ENCODE assay signal across 15 mouse cellular contexts in genomic region chr1:64916884-64917507, GRCm38 (mm10). TPM values are rescaled to one million over a fixed set of nuclear protein-coding genes. Genes with fewer than 3 reads are reported as not detected.
DNase-seq lines count a peak whose midpoint lies in the region; ATAC-seq and TF ChIP-seq lines count a peak whose summit lies in the region.
"Had no signal": no experiment of that assay in that cellular context is flagged by ENCODE, and none has a peak within 500 bp of the region (broad histone marks: within the 10 kb centered on the region; RNA-seq: fewer than 3 reads in every experiment).

No protein-coding gene starts in this region.

- peaks cover 3% of the 10 kb centered on the region; the same call in 1 of the 2 replicates for H3K4me1 ChIP-seq in hindbrain, postnatal 0 days (ENCODE audit: insufficient read depth, low read length)
- peaks cover 6% of the 10 kb centered on the region for H3K4me1 ChIP-seq in hindbrain, embryonic 14.5 days (replicated peaks; ENCODE audit: control insufficient read depth, insufficient read depth, low read length)
- H3K4me1 ChIP-seq in forebrain, embryonic 14.5 days (ENCODE audit: control insufficient read depth, insufficient read depth, low read length), result peaks cover 12% of the 10 kb centered on the region
- H3K4me1 ChIP-seq in midbrain, embryonic 16.5 days (ENCODE audit: control insufficient read depth, insufficient read depth, low read length), result peaks cover 10% of the 10 kb centered on the region; the same call in 1 of the 2 replicates

- H3K27me3 ChIP-seq in hindbrain, postnatal 0 days (ENCODE audit: insufficient read depth, low read length), result no peaks in the 10 kb centered on the region
- 0 out of 2 replicates have a peak, but pooled peaks cover 12% of the 10 kb centered on the region for H3K27me3 ChIP-seq in hindbrain, embryonic 14.5 days (ENCODE audit: control insufficient read depth, insufficient read depth, low read length)
- peaks cover 34% of the 10 kb centered on the region for H3K27me3 ChIP-seq in forebrain, embryonic 14.5 days (replicated peaks; ENCODE audit: control insufficient read depth, insufficient read depth, low read length)
- no peaks in the 10 kb centered on the region for H3K27me3 ChIP-seq in midbrain, embryonic 16.5 days (ENCODE audit: control insufficient read depth, insufficient read depth, low read depth, low read length)
- H3K27me3 ChIP-seq: heart, embryonic 15.5 days; limb, embryonic 13.5 days had no signal

- TF ChIP-seq CTCF in hindbrain, postnatal 0 days (IDR thresholded peaks at IDR 0.05; ENCODE audit: low read depth), result no peak

- H3K4me3 ChIP-seq in hindbrain, postnatal 0 days (ENCODE audit: low read length), result no peak overlapping the region
- H3K4me3 ChIP-seq in hindbrain, embryonic 14.5 days (replicated peaks; ENCODE audit: low read length), result no peak overlapping the region
- H3K4me3 ChIP-seq in forebrain, embryonic 14.5 days (ENCODE audit: low read depth, low read length), result no peak overlapping the region
- H3K4me3 ChIP-seq in midbrain, embryonic 16.5 days (ENCODE audit: low read depth, low read length), result no peak overlapping the region
- H3K4me3 ChIP-seq: heart, embryonic 15.5 days; limb, embryonic 13.5 days had no signal

- ATAC-seq in hindbrain, postnatal 0 days, result peak; percentile 55; the same call in 1 of the 2 replicates
- no peak; the same call in 1 of the 2 replicates for ATAC-seq in hindbrain, embryonic 14.5 days (ENCODE audit: low FRiP score)
- peak; percentile 73 for ATAC-seq in forebrain, embryonic 14.5 days
- ATAC-seq in midbrain, embryonic 16.5 days, result peak; percentile 37; the same call in 1 of the 2 replicates

- H3K4me2 ChIP-seq in hindbrain, postnatal 0 days (ENCODE audit: low read depth, low read length), result no peak overlapping the region
- no peak overlapping the region for H3K4me2 ChIP-seq in hindbrain, embryonic 14.5 days (replicated peaks)
- 0 out of 2 replicates have a peak overlapping the region, but pooled peaks have one; percentile 6 for H3K4me2 ChIP-seq in forebrain, embryonic 14.5 days (ENCODE audit: low read length)
- no peak overlapping the region for H3K4me2 ChIP-seq in midbrain, embryonic 16.5 days (ENCODE audit: low read length)
- H3K4me2 ChIP-seq: heart, embryonic 15.5 days; limb, embryonic 13.5 days; lung, embryonic 14.5 days had no signal

- peak; percentile 9 for DNase-seq in hindbrain, postnatal 0 days (ENCODE audit: low spot score)
- no peak for DNase-seq in hindbrain, embryonic 14.5 days (ENCODE audit: low spot score)
- DNase-seq in embryo, embryonic 10.5 days (ENCODE audit: low spot score), result peak; percentile 62
- peak; percentile 78 for DNase-seq in forebrain, embryonic 14.5 days (ENCODE audit: low spot score)
- no peak for DNase-seq in cerebellum, adult 9-11 months
- no peak for DNase-seq in thymus, postnatal 36 days
- no peak for DNase-seq in testis, postnatal 14 days (ENCODE audit: low spot score)
- DNase-seq: cerebellum, postnatal 14 days; gastrocnemius, postnatal 14 days; kidney, adult 11 months; kidney, postnatal 4 days; lung, embryonic 14.5 days had no signal

- H3K9ac ChIP-seq in hindbrain, postnatal 0 days (replicated peaks; ENCODE audit: low read length), result no peak overlapping the region
- H3K9ac ChIP-seq in hindbrain, embryonic 14.5 days, result no peak overlapping the region
- no peak overlapping the region for H3K9ac ChIP-seq in forebrain, embryonic 14.5 days (ENCODE audit: low read length)
- no peak overlapping the region for H3K9ac ChIP-seq in midbrain, embryonic 16.5 days (ENCODE audit: low read depth, low read length)
- H3K9ac ChIP-seq: heart, embryonic 15.5 days; limb, embryonic 13.5 days; lung, embryonic 14.5 days had no signal

- H3K9me3 ChIP-seq in hindbrain, postnatal 0 days (ENCODE audit: low read length), result no peaks in the 10 kb centered on the region
- H3K9me3 ChIP-seq in hindbrain, embryonic 14.5 days (ENCODE audit: control insufficient read depth, low read length), result no peaks in the 10 kb centered on the region
- H3K9me3 ChIP-seq in forebrain, embryonic 14.5 days (replicated peaks; ENCODE audit: control insufficient read depth, low read length), result no peaks in the 10 kb centered on the region
- no peaks in the 10 kb centered on the region for H3K9me3 ChIP-seq in midbrain, embryonic 16.5 days (replicated peaks; ENCODE audit: control insufficient read depth, low read length, poor library complexity, severe bottlenecking)
- H3K9me3 ChIP-seq: heart, embryonic 15.5 days; limb, embryonic 13.5 days had no signal

- 28% methylated on average over 5 of the region's 5 CpGs for WGBS in hindbrain, postnatal 0 days
- 12% methylated on average over 5 of the region's 5 CpGs for WGBS in hindbrain, embryonic 14.5 days
- 3% methylated on average over 5 of the region's 5 CpGs for WGBS in forebrain, embryonic 14.5 days
- WGBS in midbrain, embryonic 16.5 days, result 13% methylated on average over 5 of the region's 5 CpGs

- no peak overlapping the region for H3K27ac ChIP-seq in hindbrain, postnatal 0 days
- H3K27ac ChIP-seq in hindbrain, embryonic 14.5 days, result no peak overlapping the region
- H3K27ac ChIP-seq in forebrain, embryonic 14.5 days (ENCODE audit: low read depth, low read length), result no peak overlapping the region
- no peak overlapping the region for H3K27ac ChIP-seq in midbrain, embryonic 16.5 days (ENCODE audit: low read length)
- H3K27ac ChIP-seq: heart, embryonic 15.5 days; limb, embryonic 13.5 days had no signal

- H3K36me3 ChIP-seq in hindbrain, postnatal 0 days (ENCODE audit: insufficient read depth, low read length), result 0 out of 2 replicates have a peak, but pooled peaks cover 10% of the 10 kb centered on the region
- H3K36me3 ChIP-seq in hindbrain, embryonic 14.5 days (replicated peaks; ENCODE audit: control insufficient read depth, insufficient read depth), result peaks cover 9% of the 10 kb centered on the region; the same call in 1 of the 2 replicates
- peaks cover 5% of the 10 kb centered on the region; the same call in 1 of the 2 replicates for H3K36me3 ChIP-seq in forebrain, embryonic 14.5 days (ENCODE audit: control insufficient read depth, insufficient read depth, low read length)
- H3K36me3 ChIP-seq in midbrain, embryonic 16.5 days (ENCODE audit: control insufficient read depth, insufficient read depth, low read length), result no peaks in the 10 kb centered on the region

RNA-seq across cellular contexts. Expression of gene Plekhm3, which starts 39.6 kb away (rescaled TPM):
- total RNA-seq in hindbrain, postnatal 0 days (2014; rRNA removed), result 12.4 and 22.4 TPM in 2 replicates
- 4.7 and 6.1 TPM in 2 replicates for polyA plus RNA-seq in hindbrain, postnatal 0 days (2015; fragmentation: Nextera tagmentation; extraction: Ambion mirVana)
- polyA plus RNA-seq in hindbrain, embryonic 14.5 days (2014; fragmentation: Nextera tagmentation; extraction: Ambion mirVana), result 9.1 and 10.4 TPM in 2 replicates
- polyA plus RNA-seq in forebrain, embryonic 14.5 days (2014; fragmentation: Nextera tagmentation; extraction: Ambion mirVana), result 4.8 and 7.9 TPM in 2 replicates
- 10.4 and 12.8 TPM in 2 replicates for polyA plus RNA-seq in midbrain, embryonic 16.5 days (2015; fragmentation: Nextera tagmentation; extraction: Ambion mirVana)

Comparison
In these comparisons a context has a peak if more than half of its experiments do, and no peak if none do; other contexts are left out.
1. DNase-seq: peak in hindbrain, postnatal 0 days (single experiment), embryo, embryonic 10.5 days (single experiment) and forebrain, embryonic 14.5 days (single experiment); none in hindbrain, embryonic 14.5 days (single experiment), cerebellum, adult 9-11 months (single experiment), thymus, postnatal 36 days (0 of 2) and testis, postnatal 14 days (single experiment).